Mouse (Mus musculus): ENCODE measurements at regions not wholly inside any gene's neighbourhood (a gene's known extent, or its start where the extent isn't known, plus 50 kb on each side); places are given as distances from the start of the nearest gene placed in this dataset.
A peak's percentile ranks its signal among the peaks of the same experiment; 100 is the strongest.

- no peak for DNase-seq
These were observed 354.6 kb downstream of the Osr1 start for GRCm38 (mm10) chr12:9924561-9924960.

GRCm38 (mm10) chr12:9934158-9934557, 364.2 kb downstream of the Osr1 start:
- DNase-seq: no peak

GRCm38 (mm10) chr12:9941357-9941756, 371.4 kb downstream of the Osr1 start:
- no peak for DNase-seq

- DNase-seq: no peak
These were observed 371.9 kb downstream of the Osr1 start for GRCm38 (mm10) chr12:9941823-9942222.

GRCm38 (mm10) chr12:9948784-9949183, 378.9 kb downstream of the Osr1 start:
- no peak for DNase-seq

- no peak for DNase-seq
These were observed 382.5 kb downstream of the Osr1 start for GRCm38 (mm10) chr12:9952372-9952771.

- no peak for DNase-seq
These were observed 384.4 kb downstream of the Osr1 start for GRCm38 (mm10) chr12:9954178-9954888.

- no peak for DNase-seq
These were observed 399.5 kb downstream of the Osr1 start for GRCm38 (mm10) chr12:9969390-9969789.

- DNase-seq: no peak
These were observed 399.0 kb upstream of the Nt5c1b start for GRCm38 (mm10) chr12:9970771-9971170.

- peak; percentile 36 for DNase-seq
These were observed 391.2 kb upstream of the Nt5c1b start for GRCm38 (mm10) chr12:9978494-9979112.

- DNase-seq: no peak
These were observed 390.7 kb upstream of the Nt5c1b start for GRCm38 (mm10) chr12:9979113-9979507.

- DNase-seq: no peak
These were observed 378.5 kb upstream of the Nt5c1b start for GRCm38 (mm10) chr12:9991305-9991704.

GRCm38 (mm10) chr12:9995670-9996069, 374.1 kb upstream of the Nt5c1b start:
- no peak for DNase-seq

- DNase-seq: no peak
These were observed 373.2 kb upstream of the Nt5c1b start for GRCm38 (mm10) chr12:9996455-9997189.

- no peak for DNase-seq
These were observed 372.6 kb upstream of the Nt5c1b start for GRCm38 (mm10) chr12:9997190-9997561.

- no peak for DNase-seq
These were observed 372.2 kb upstream of the Nt5c1b start for GRCm38 (mm10) chr12:9997571-9997970.

GRCm38 (mm10) chr12:9999933-10000332, 369.8 kb upstream of the Nt5c1b start:
- DNase-seq: no peak

GRCm38 (mm10) chr12:10008473-10008872, 361.3 kb upstream of the Nt5c1b start:
- DNase-seq: no peak

GRCm38 (mm10) chr12:10016710-10017581, 352.8 kb upstream of the Nt5c1b start:
- no peak for DNase-seq

- DNase-seq: no peak
These were observed 334.3 kb upstream of the Nt5c1b start for GRCm38 (mm10) chr12:10035479-10035878.

- DNase-seq: no peak
These were observed 307.7 kb upstream of the Nt5c1b start for GRCm38 (mm10) chr12:10062006-10062514.

GRCm38 (mm10) chr12:10078341-10078740, 291.4 kb upstream of the Nt5c1b start:
- no peak for DNase-seq
